Mouse (Mus musculus): ENCODE data around the gene Ndst4. TPM values are rescaled to one million over a fixed set of nuclear protein-coding genes. Genes with fewer than 3 reads are reported as not detected.

The Ndst4 gene
- polyA plus RNA-seq (2012; rRNA removed), result not detected in 2 replicates

GRCm38 (mm10) chr3:125403601-125404396 lies at the start of gene Ndst4:
Ndst4 (plus strand) TSS chr3:125404076.
- Histone ChIP-seq H3K4me3 (ENCODE audit: extremely low read depth, insufficient read depth, insufficient read length) (no peak within 1 kb of the TSS), H3K4me1 (ENCODE audit: control insufficient read depth, insufficient read depth, insufficient read length) (no peaks in the 10 kb centered on the region), H3K27ac (ENCODE audit: insufficient read depth, low read length) (no peak within 1 kb of the TSS), H3K27me3 (ENCODE audit: control insufficient read depth, insufficient read depth, low read length) (no peaks in the 10 kb centered on the region), H3K36me3 (ENCODE audit: control insufficient read depth, insufficient read depth, low read length) (no peaks in the 10 kb centered on the region)
- 46% methylated on average over 14 of the region's 14 CpGs for WGBS
- DNase-seq (ENCODE audit: low read depth in 1 of 2, low spot score in 2 of 2), result no peak
- no peak for TF ChIP-seq CTCF (IDR thresholded peaks at IDR 0.05; ENCODE audit: extremely low read depth, insufficient read depth, insufficient read length, insufficient replicate concordance)
- TF ChIP-seq POLR2A (IDR thresholded peaks at IDR 0.05; ENCODE audit: low read depth, low read length), result no peak

- no peak overlapping the region for H3K27ac ChIP-seq (ENCODE audit: insufficient read depth, low read length)
- no peak for TF ChIP-seq POLR2A (IDR thresholded peaks at IDR 0.05; ENCODE audit: low read depth, low read length)
- no peak for TF ChIP-seq CTCF (IDR thresholded peaks at IDR 0.05; ENCODE audit: extremely low read depth, insufficient read depth, insufficient read length, insufficient replicate concordance)
- no peak overlapping the region for H3K4me3 ChIP-seq (ENCODE audit: extremely low read depth, insufficient read depth, insufficient read length)
- no peaks in the 10 kb centered on the region for H3K36me3 ChIP-seq (ENCODE audit: control insufficient read depth, insufficient read depth, low read length)
- H3K4me1 ChIP-seq (ENCODE audit: control insufficient read depth, insufficient read depth, insufficient read length), result no peaks in the 10 kb centered on the region
- no peak for DNase-seq (ENCODE audit: low read depth in 1 of 2, low spot score in 2 of 2)
- no peaks in the 10 kb centered on the region for H3K27me3 ChIP-seq (ENCODE audit: control insufficient read depth, insufficient read depth, low read length)
- WGBS, result 87% methylated on average over 3 of the region's 3 CpGs
Measured at GRCm38 (mm10) chr3:125397443-125397842, 6.4 kb upstream of the Ndst4 start.

- 84% methylated on average over 2 of the region's 2 CpGs for WGBS
- no peak overlapping the region for H3K27ac ChIP-seq (ENCODE audit: insufficient read depth, low read length)
- H3K4me3 ChIP-seq (ENCODE audit: extremely low read depth, insufficient read depth, insufficient read length), result no peak overlapping the region
- no peaks in the 10 kb centered on the region for H3K36me3 ChIP-seq (ENCODE audit: control insufficient read depth, insufficient read depth, low read length)
- H3K27me3 ChIP-seq (ENCODE audit: control insufficient read depth, insufficient read depth, low read length), result no peaks in the 10 kb centered on the region
- TF ChIP-seq CTCF (IDR thresholded peaks at IDR 0.05; ENCODE audit: extremely low read depth, insufficient read depth, insufficient read length, insufficient replicate concordance) (no peak), POLR2A (IDR thresholded peaks at IDR 0.05; ENCODE audit: low read depth, low read length) (no peak)
- no peak for DNase-seq (ENCODE audit: low read depth in 1 of 2, low spot score in 2 of 2)
- H3K4me1 ChIP-seq (ENCODE audit: control insufficient read depth, insufficient read depth, insufficient read length), result no peaks in the 10 kb centered on the region
Measured at GRCm38 (mm10) chr3:125406456-125406855, 2.6 kb downstream of the Ndst4 start.

- H3K36me3 ChIP-seq (ENCODE audit: control insufficient read depth, insufficient read depth, low read length), result no peaks in the 10 kb centered on the region
Measured at GRCm38 (mm10) chr3:125406991-125407390, 3.1 kb downstream of the Ndst4 start.

GRCm38 (mm10) chr3:125466894-125467652 lies 63.2 kb downstream of the Ndst4 start:
- Histone ChIP-seq H3K4me1 (ENCODE audit: control insufficient read depth, insufficient read depth, insufficient read length) (no peaks in the 10 kb centered on the region), H3K36me3 (ENCODE audit: control insufficient read depth, insufficient read depth, low read length) (no peaks in the 10 kb centered on the region), H3K27ac (ENCODE audit: insufficient read depth, low read length) (no peak overlapping the region), H3K27me3 (ENCODE audit: control insufficient read depth, insufficient read depth, low read length) (no peaks in the 10 kb centered on the region), H3K4me3 (ENCODE audit: extremely low read depth, insufficient read depth, insufficient read length) (no peak overlapping the region)
- DNase-seq (ENCODE audit: low read depth in 1 of 2, low spot score in 2 of 2), result no peak
- WGBS, result 39% methylated on average over 6 of the region's 6 CpGs
- TF ChIP-seq CTCF (IDR thresholded peaks at IDR 0.05; ENCODE audit: extremely low read depth, insufficient read depth, insufficient read length, insufficient replicate concordance), result no peak
- TF ChIP-seq POLR2A (IDR thresholded peaks at IDR 0.05; ENCODE audit: low read depth, low read length), result no peak

More at GRCm38 (mm10) chr3:125406991-125407390, 3.1 kb downstream of the Ndst4 start:
- H3K27me3 ChIP-seq (ENCODE audit: control insufficient read depth, insufficient read depth, low read length), result no peaks in the 10 kb centered on the region
- WGBS, result 77% methylated on average over 3 of the region's 3 CpGs
- no peaks in the 10 kb centered on the region for H3K4me1 ChIP-seq (ENCODE audit: control insufficient read depth, insufficient read depth, insufficient read length)
- DNase-seq (ENCODE audit: low read depth in 1 of 2, low spot score in 2 of 2), result no peak
- TF ChIP-seq CTCF (IDR thresholded peaks at IDR 0.05; ENCODE audit: extremely low read depth, insufficient read depth, insufficient read length, insufficient replicate concordance), result no peak
- no peak for TF ChIP-seq POLR2A (IDR thresholded peaks at IDR 0.05; ENCODE audit: low read depth, low read length)
- H3K4me3 ChIP-seq (ENCODE audit: extremely low read depth, insufficient read depth, insufficient read length), result no peak overlapping the region
- H3K27ac ChIP-seq (ENCODE audit: insufficient read depth, low read length), result no peak overlapping the region

GRCm38 (mm10) chr3:125510102-125510501 lies 106.2 kb downstream of the Ndst4 start:
- no peak for TF ChIP-seq POLR2A (IDR thresholded peaks at IDR 0.05; ENCODE audit: low read depth, low read length)
- TF ChIP-seq CTCF (IDR thresholded peaks at IDR 0.05; ENCODE audit: extremely low read depth, insufficient read depth, insufficient read length, insufficient replicate concordance), result no peak
- no peak for DNase-seq (ENCODE audit: low read depth in 1 of 2, low spot score in 2 of 2)

More at GRCm38 (mm10) chr3:125510102-125510501, 106.2 kb downstream of the Ndst4 start:
- 87% methylated on average over 5 of the region's 5 CpGs for WGBS
- no peaks in the 10 kb centered on the region for H3K36me3 ChIP-seq (ENCODE audit: control insufficient read depth, insufficient read depth, low read length)
- H3K4me1 ChIP-seq (ENCODE audit: control insufficient read depth, insufficient read depth, insufficient read length), result no peaks in the 10 kb centered on the region
- H3K4me3 ChIP-seq (ENCODE audit: extremely low read depth, insufficient read depth, insufficient read length), result no peak overlapping the region
- no peaks in the 10 kb centered on the region for H3K27me3 ChIP-seq (ENCODE audit: control insufficient read depth, insufficient read depth, low read length)
- H3K27ac ChIP-seq (ENCODE audit: insufficient read depth, low read length), result no peak overlapping the region

All from spleen, adult 2 months (tissue).